Mouse (Mus musculus): Measurements from ENCODE around the gene Acsl6.
A peak's percentile ranks its signal among the peaks of the same experiment; 100 is the strongest.
"Not testable (repeated sequence)": the region's sequence is repeated elsewhere in the genome, so short reads cannot be mapped to it uniquely, and the experiment has no call there.

Gene Acsl6

GRCm38 (mm10) chr11:54303728-54304470 lies at the start of gene Acsl6:
TSS of gene Acsl6 (plus strand) at chr11:54303798.
- DNase-seq: peak; percentile 3

DNA sequence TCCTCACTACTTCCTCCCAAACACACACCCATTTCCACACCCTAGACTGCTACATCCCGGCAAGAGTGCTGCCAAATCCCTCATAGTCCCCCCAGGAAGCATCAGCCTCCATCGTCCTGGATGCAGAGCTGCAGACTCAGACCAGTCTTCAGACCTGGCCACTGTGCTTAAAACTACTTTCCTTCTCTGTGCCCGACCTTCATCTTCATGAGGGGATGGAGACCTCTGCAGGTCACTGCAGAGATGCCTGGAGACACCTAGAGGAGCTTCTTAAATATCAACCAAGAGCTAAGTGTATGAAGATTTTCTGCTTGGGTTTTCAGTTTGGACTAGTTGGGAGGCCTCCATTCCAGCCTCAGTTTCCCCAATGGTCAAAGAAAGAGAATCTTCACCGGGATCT lies 49.5 kb upstream of the Acsl6 start:
- peak; percentile 29 for DNase-seq

DNA sequence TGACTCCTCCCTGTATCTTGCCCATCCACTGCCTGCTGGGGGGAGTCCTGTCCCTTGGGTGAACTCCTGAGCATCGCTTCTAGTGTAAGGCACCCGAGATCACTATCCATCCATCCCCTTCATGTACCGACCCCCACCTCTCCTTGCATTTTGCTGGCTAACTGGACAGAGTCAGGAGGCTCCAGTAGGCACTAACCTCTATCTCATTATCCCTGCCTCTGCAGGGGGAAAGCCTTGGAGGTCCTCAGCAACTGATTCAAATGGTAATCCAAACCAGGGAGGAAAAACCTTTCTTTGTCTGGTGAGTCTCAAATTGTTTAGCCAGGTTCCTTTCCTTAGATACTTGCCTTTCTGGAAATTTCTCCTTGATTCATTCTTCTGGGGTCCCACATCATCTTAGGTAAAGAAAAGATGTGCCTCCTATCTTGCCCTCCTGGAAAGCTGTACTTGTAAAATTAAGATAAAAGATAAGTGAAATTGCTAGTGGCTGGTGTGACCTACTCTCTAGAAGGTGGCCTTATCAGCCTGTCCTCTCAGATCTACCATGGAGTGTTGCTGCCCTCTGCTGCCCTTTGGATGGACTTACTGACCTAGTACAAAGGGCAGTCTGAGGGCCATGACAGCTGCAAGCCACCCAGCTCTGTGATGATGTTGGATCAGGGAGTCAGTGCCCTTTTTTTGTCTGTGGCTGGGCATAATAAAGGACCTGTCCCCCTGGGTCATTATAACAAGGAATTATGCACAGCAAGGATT lies 46.8 kb upstream of the Acsl6 start:
- DNase-seq: peak; percentile 73

DNA sequence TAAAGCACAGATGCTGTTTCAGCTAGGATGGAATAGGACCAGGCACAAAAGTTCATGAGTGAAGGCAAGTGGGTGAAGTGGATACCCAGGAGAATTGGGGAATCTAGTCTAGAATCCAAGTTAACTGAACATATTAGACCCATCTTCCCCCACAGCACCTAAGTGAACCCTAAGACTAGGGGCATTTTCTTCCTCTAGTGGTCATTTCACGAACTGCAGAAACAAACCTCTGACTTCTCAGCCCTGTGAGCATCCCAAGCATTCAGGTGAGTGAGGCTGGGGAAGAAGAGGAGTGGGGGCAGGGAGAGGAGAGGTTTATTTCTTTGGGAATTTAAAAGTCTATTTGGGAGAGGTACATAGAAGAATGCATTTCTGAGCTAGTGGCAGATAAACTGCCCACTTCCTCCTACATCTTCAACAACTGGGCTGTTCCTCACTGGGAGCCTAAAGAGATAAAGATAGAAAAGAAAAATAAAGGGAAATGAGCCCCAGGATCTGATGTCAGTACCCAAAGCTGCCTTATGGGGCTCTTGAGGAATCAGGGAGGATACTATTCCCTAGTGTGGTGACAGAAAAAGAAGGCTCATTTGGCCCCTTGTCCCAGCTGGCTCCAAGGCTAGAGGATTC lies 40.1 kb upstream of the Acsl6 start:
- DNase-seq: no peak

DNA sequence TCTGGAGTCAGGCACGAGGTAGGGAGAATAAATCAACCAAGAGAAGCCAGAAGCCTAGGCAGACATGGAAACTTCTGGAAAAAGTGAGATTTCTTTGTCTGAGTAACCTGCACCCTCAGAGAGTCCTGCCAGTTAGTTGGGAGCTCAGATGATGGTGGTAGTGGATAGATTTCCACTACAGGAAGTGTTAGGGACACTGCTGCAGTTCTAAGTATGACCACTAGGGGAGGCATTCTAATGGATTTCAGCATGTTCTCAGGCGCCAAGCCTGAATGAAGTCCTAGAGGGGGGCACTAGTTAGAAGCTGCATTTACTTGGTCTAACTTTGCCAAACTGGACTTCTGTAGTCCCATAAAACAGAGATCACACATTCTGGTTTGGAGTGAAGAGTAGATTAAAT lies 39.1 kb upstream of the Acsl6 start:
- DNase-seq: peak; percentile 54

- DNase-seq: no peak
Observed at GRCm38 (mm10) chr11:54267177-54267576, 36.4 kb upstream of the Acsl6 start, which contains the start of gene Il3. TSS of gene Il3 (minus strand) at chr11:54267277.

DNA sequence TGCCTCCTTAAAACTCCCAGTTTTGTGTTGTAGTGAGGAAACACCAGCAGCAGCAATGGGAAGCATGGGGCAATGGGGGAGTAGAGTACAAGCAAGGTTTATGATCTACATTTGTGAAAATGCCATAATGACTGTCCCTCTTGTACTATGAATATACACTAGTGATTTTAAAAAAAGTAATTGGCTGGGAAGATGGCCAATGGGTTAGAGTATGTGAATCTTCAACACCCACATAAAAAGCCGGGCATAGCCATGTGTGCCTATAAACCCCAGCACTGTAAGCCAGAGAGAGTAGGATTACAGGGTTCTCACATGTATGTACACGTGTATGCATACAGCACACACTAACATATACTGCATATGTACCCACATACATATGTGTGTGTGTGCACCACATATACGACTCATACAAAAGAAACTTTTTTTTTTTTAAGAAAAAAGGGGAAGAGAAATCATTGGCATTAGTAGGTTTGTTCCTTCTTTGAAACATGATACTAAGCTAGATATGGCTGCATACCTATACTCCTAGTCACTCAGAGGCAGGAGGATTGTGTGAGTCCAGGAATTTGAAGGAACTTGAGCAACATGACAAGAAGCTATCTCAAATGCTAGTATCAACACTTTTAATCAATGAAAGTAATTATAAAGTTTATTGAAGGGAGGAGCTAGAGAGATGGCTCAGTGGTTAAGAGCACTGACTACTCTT lies 34.3 kb upstream of the Acsl6 start:
- no peak for DNase-seq

- no peak for DNase-seq
Observed at GRCm38 (mm10) chr11:54271437-54271949, 32.1 kb upstream of the Acsl6 start.

GRCm38 (mm10) chr11:54287821-54288453 lies 15.7 kb upstream of the Acsl6 start:
- DNase-seq: no peak

DNA sequence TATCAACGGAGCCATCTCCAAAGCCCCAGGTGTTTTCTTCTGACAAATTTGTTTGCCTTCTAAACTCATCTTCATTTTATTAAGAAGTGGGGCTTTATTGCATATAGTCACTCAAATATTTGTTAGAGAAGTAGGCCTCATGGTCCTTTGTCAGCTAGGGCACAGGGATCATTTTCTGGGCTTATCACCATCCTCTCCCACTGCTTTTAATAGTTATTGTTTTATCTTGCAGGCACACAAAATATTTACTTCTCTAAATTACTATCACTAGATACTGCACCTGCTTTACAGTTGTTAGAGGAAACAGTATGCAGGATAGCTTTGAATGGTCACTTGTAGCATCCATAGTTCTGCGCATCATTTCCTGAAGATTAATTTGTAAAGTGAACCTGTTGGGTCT lies 11.4 kb upstream of the Acsl6 start:
- DNase-seq: no peak

GRCm38 (mm10) chr11:54293980-54294807 lies 9.4 kb upstream of the Acsl6 start:
- DNase-seq: no peak

DNA sequence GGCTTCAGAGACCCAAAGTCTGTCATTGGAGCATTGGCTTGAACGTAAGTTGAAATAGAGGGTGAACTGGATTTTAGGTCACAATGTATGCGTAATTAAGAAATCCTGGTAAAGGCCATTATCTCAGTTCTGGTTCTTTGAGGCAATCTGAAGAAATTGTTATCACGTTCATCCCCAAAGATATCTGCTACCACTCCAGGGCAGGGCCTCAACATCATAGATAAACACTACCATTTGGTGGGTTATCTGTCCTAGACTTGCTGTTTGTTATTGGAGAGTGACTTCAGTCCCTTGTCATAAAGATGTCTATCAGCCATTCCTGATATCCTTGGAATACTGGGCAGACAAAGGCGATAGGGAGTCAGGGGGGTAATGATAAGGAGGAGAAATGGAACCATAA lies 7.6 kb upstream of the Acsl6 start:
- no peak for DNase-seq

GRCm38 (mm10) chr11:54296734-54297133 lies 6.9 kb upstream of the Acsl6 start:
- no peak for DNase-seq

- DNase-seq: not testable (repeated sequence)
Observed at GRCm38 (mm10) chr11:54297471-54297870, 6.1 kb upstream of the Acsl6 start.

GRCm38 (mm10) chr11:54298777-54299176 lies 4.8 kb upstream of the Acsl6 start:
- DNase-seq: no peak

DNA sequence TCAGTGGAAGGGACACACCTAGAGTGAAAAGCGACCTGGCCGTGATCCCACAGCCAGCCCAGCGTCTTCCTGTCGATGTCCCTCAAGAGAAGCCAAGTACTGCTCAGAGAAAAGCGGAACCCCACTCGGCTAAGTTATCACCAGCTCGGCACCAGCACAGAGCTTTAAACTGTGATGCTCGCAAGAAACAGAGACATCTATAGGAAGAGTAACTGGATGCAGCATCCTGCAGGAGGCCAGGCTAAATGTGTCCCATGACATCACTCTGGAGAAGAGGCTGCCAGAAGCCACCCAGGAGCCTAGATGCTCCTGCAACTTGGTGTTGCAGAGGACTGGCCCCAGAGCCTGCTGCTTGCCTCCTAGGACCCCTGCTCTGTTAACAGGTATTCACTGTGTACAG lies 1.6 kb upstream of the Acsl6 start:
- no peak for DNase-seq

DNA sequence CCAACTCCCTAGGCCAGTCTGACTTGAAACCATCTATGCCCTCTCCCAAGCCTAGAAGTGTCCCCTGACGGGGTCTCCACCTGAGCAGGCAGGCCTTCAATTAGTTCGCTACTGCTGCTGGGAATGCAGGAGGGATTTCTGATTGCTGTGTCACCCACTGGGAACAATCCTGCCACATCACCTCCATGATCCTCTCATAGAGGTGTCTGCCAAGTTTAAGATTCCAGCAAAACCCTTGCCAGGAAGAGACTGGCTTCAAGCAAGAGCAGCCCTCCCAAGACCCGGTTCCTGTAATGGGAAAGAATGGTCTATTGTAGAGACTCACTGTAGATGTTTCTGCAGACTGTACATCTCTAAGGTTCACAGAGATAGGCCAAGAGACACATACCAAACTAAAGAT lies 992 bp upstream of the Acsl6 start:
- no peak for DNase-seq

GRCm38 (mm10) chr11:54303076-54303727 lies 396 bp upstream of the Acsl6 start:
- no peak for DNase-seq

DNA sequence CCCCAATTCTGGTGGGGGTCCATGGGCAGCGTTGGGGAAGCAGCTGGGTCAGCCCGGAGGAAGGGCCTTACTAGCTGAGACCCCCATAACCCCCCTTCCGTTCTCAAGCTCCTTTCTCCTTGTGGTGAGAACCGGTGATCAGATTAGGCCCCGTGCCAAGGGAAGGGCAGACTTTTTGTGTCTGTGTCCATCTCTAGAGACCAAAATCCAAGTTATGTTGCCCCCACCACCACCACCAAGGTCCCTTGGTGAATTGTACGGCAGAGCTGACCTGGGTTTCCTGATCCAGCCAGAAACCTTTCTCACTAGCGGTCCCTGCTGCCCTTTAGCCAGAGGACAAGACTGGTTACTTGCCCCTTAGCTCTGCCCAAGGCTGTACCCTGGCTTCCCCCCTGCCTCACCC lies 874 bp downstream of the Acsl6 start:
- no peak for DNase-seq

- no peak for DNase-seq
Observed at GRCm38 (mm10) chr11:54305331-54305730, 1.7 kb downstream of the Acsl6 start.
